Mouse (Mus musculus) forebrain, embryonic 16.5 days (tissue): ENCODE data around the gene Phxr2. TPM values are rescaled to one million over a fixed set of nuclear protein-coding genes. Genes with fewer than 3 reads are reported as not detected.
A peak's percentile ranks its signal among the peaks of the same experiment; 100 is the strongest.

Source experiments
- ATAC-seq: fragments of 200-750 bp; cut with Nextera tagmentation; 2 replicates; pipeline ENCODE4 v1.8.0; 2017; ENCODE audit warnings: mild to moderate bottlenecking, moderate library complexity
- H3K27ac ChIP-seq: fragments of 300-500 bp; sonication (generic); 2 replicates; pipeline ENCODE4 v1.5.1; 2014; ENCODE audit warnings: low read length, control low read depth
- H3K27me3 ChIP-seq: fragments of 300-500 bp; sonication (generic); replicated peaks from 2 replicates; pipeline ENCODE4 v1.6.1; 2014; ENCODE audit warnings: low read length; ENCODE audit not compliant: control insufficient read depth, insufficient read depth
- H3K36me3 ChIP-seq: fragments of 300-500 bp; sonication (generic); 2 replicates; pipeline ENCODE4 v1.6.1; 2014; ENCODE audit not compliant: control insufficient read depth, insufficient read depth
- H3K4me1 ChIP-seq: fragments of 300-500 bp; sonication (generic); replicated peaks from 2 replicates; pipeline ENCODE4 v1.6.1; 2014; ENCODE audit warnings: low read length; ENCODE audit not compliant: control insufficient read depth, insufficient read depth
- H3K4me2 ChIP-seq: fragments of 300-500 bp; sonication (generic); 2 replicates; pipeline ENCODE4 v1.6.1; 2014; ENCODE audit warnings: mild to moderate bottlenecking, low read length, control low read depth
- H3K4me3 ChIP-seq: fragments of 300-500 bp; sonication (generic); replicated peaks from 2 replicates; pipeline ENCODE4 v1.5.1; 2014; ENCODE audit warnings: mild to moderate bottlenecking, low read length, control low read depth
- H3K9ac ChIP-seq: fragments of 300-500 bp; sonication (generic); replicated peaks from 2 replicates; pipeline ENCODE4 v1.6.1; 2014; ENCODE audit warnings: low read depth, low read length, control low read depth
- H3K9me3 ChIP-seq: fragments of 300-500 bp; sonication (generic); 2 replicates; pipeline ENCODE4 v1.6.1; 2016; ENCODE audit warnings: low read length; ENCODE audit not compliant: control insufficient read depth
- WGBS: fragments of 180-500 bp; shearing (Covaris S2); extraction: QIAGEN DNeasy Blood & Tissue Kit; methylation state at CpG from one replicate; pipeline ENCODE4 v1.1.7; 2014; 5-methylcytosine and 5-hydroxymethylcytosine counted together
- polyA plus RNA-seq: library from polyadenylated mRNA; unstranded; fragments of >200 nt; fragmentation: Nextera tagmentation; extraction: Ambion mirVana; gene quantifications from 2 replicates; pipeline ENCODE4 v1.2.1, GENCODE M21; 2015

Phxr2 gene
- polyA plus RNA-seq, 1 experiment from 2014 or later, result 0.18 TPM

GRCm38 (mm10) chr10:99136337-99136736, 10.2 kb upstream of the Phxr2 start:
- Histone ChIP-seq H3K4me3 (no peak overlapping the region), H3K4me2 (no peak overlapping the region), H3K9me3 (no peaks in the 10 kb centered on the region), H3K36me3 (no peaks in the 10 kb centered on the region; the same call in 1 of the 2 replicates), H3K27me3 (no peaks in the 10 kb centered on the region), H3K9ac (no peak overlapping the region), H3K4me1 (no peaks in the 10 kb centered on the region), H3K27ac (no peak overlapping the region)
- no peak for ATAC-seq
- 61% methylated on average over 5 of the region's 5 CpGs for WGBS

DNA sequence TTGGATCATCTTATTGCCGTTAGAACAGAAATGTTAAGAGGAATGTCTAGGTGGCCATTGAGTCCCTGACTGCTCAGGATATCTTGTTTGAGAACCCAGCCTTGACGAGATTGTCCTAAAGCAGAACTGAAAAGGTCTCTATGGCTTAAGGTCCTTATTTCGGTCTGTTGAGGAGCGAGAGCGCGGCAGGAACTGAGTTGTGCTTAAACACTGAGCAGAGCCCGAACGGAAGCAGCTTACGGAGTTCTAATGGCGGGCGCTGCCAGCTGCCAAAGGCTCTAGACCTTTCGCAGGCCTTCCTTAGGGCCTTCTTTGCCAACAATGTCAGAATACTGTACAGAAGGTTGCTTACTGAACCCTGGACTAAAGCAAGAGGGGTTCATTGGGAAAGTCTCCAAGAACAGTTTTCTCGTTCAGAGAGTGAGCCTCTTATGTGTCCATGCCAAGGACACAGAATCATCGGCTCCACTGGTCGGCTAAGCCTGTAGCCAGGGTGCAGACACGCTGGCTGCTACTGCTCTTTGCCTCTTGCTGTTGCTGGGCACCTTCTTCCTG, 7.3 kb upstream of the Phxr2 start:
- WGBS, result 92% methylated on average over 16 of the region's 16 CpGs
- ATAC-seq, result no peak
- Histone ChIP-seq H3K27me3 (no peaks in the 10 kb centered on the region), H3K4me3 (no peak overlapping the region), H3K4me1 (no peaks in the 10 kb centered on the region), H3K9me3 (no peaks in the 10 kb centered on the region), H3K9ac (no peak overlapping the region), H3K4me2 (no peak overlapping the region), H3K27ac (no peak overlapping the region), H3K36me3 (no peaks in the 10 kb centered on the region; the same call in 1 of the 2 replicates)

- no peaks in the 10 kb centered on the region for H3K36me3 ChIP-seq
- H3K9ac ChIP-seq, result no peak overlapping the region
- 90% methylated on average over 11 of the region's 11 CpGs for WGBS
- H3K4me3 ChIP-seq, result no peak overlapping the region
- no peak overlapping the region for H3K27ac ChIP-seq
- no peak for ATAC-seq
- no peaks in the 10 kb centered on the region for H3K4me1 ChIP-seq
- H3K27me3 ChIP-seq, result no peaks in the 10 kb centered on the region
- H3K9me3 ChIP-seq, result no peaks in the 10 kb centered on the region
- H3K4me2 ChIP-seq, result no peak overlapping the region
These were observed 6.6 kb upstream of the Phxr2 start for GRCm38 (mm10) chr10:99132595-99133272.

- H3K4me3 ChIP-seq, result no peak overlapping the region
- ATAC-seq, result peak; percentile 84
- no peaks in the 10 kb centered on the region for H3K36me3 ChIP-seq
- 67% methylated on average over 6 of the region's 6 CpGs for WGBS
- H3K4me2 ChIP-seq, result no peak overlapping the region
- H3K4me1 ChIP-seq, result no peaks in the 10 kb centered on the region
- no peak overlapping the region for H3K9ac ChIP-seq
- H3K27me3 ChIP-seq, result no peaks in the 10 kb centered on the region
- H3K9me3 ChIP-seq, result no peaks in the 10 kb centered on the region
- H3K27ac ChIP-seq, result no peak overlapping the region
These were observed 6.1 kb upstream of the Phxr2 start for GRCm38 (mm10) chr10:99132189-99132588.

DNA sequence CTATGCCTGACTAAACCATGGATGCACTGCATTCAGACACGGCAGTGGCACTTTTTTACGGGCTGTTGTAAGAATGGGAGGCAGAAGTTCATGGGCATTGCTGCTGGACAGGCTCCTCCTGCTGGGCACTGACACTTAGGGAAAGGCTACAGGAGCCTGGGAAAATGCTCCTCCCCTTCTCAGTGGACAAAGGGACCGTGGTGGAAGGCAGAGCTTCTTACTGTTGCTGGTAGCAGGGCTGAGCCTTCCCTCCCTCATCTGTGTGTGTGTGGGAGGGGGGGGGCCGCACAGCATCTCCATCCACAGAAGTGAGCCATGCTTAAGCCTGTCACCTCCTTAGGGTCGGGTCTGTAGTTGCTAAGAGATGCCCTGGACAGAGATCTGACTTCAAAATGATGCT, 5.2 kb upstream of the Phxr2 start:
- no peaks in the 10 kb centered on the region for H3K36me3 ChIP-seq
- H3K4me3 ChIP-seq, result no peak overlapping the region
- no peak overlapping the region for H3K27ac ChIP-seq

DNA sequence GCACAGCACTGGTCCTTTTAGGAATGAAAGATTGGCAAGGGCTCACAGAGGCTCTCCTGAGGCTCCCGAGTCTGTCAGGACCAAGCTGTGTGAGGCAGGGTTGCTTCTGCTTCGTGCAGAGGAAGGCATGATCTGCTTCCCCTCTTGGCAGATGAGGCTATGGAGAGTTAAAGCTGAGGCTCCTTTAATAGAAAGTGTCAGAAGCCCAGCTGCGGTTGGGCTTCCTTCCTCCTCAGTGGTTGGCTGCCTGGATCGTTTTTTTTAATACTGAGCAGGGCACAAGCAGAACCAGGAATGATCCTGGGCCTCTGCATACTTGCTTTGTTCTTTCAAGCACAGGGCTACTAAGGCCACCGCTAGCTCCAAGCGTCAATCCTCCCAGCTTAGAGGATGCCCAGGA, 4.5 kb upstream of the Phxr2 start:
- H3K9me3 ChIP-seq, result no peaks in the 10 kb centered on the region
- WGBS, result 36% methylated on average over 6 of the region's 6 CpGs
- no peak overlapping the region for H3K9ac ChIP-seq
- H3K4me2 ChIP-seq, result no peak overlapping the region
- no peaks in the 10 kb centered on the region for H3K27me3 ChIP-seq
- H3K36me3 ChIP-seq, result no peaks in the 10 kb centered on the region
- no peak overlapping the region for H3K4me3 ChIP-seq
- ATAC-seq, result no peak
- no peak overlapping the region for H3K27ac ChIP-seq
- no peaks in the 10 kb centered on the region for H3K4me1 ChIP-seq

More for the DNA sequence above, 5.2 kb upstream of the Phxr2 start:
- H3K4me1 ChIP-seq, result no peaks in the 10 kb centered on the region
- no peak overlapping the region for H3K4me2 ChIP-seq
- ATAC-seq, result no peak
- H3K9me3 ChIP-seq, result no peaks in the 10 kb centered on the region
- H3K9ac ChIP-seq, result no peak overlapping the region
- no peaks in the 10 kb centered on the region for H3K27me3 ChIP-seq
- WGBS, result 55% methylated on average over 5 of the region's 5 CpGs

DNA sequence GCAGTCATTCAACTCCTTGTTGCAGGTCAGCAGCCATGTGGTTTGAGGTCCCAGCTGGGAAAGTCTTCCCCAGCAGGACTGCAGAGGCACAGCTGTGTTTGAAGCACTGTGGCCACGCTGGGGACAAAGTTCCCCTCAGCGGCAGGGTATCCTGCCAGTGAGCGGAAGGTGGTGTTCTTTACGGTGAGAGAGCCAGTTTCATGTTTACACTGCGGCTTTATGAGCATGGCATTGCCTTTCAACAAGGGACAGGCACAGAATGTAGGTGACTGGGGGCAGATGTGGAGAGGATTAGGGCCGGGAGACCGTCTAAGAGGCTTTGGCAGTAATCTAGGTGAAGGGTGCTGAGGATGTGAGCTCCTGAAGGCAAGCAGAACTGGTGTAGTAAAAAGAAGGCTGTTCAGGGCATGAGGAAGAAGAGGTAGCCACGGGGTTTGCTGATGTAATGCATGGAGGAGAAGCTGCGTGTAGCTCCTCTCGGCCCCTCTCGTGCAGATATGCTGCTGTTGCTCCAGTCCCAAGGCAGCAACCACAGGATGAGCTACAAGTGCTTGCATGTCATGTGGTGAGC, 1.7 kb upstream of the Phxr2 start:
- WGBS, result 89% methylated on average over 11 of the region's 11 CpGs
- Histone ChIP-seq H3K4me3 (no peak overlapping the region), H3K27ac (no peak overlapping the region), H3K4me2 (no peak overlapping the region), H3K36me3 (no peaks in the 10 kb centered on the region), H3K4me1 (no peaks in the 10 kb centered on the region), H3K9ac (no peak overlapping the region), H3K9me3 (no peaks in the 10 kb centered on the region), H3K27me3 (no peaks in the 10 kb centered on the region)
- ATAC-seq, result no peak

- Histone ChIP-seq H3K9ac (no peak overlapping the region), H3K4me2 (no peak overlapping the region), H3K36me3 (no peaks in the 10 kb centered on the region), H3K27me3 (no peaks in the 10 kb centered on the region), H3K4me1 (no peaks in the 10 kb centered on the region), H3K4me3 (no peak overlapping the region), H3K27ac (no peak overlapping the region), H3K9me3 (no peaks in the 10 kb centered on the region)
- ATAC-seq, result no peak
- WGBS, result 95% methylated on average over 14 of the region's 14 CpGs
These were observed 829 bp upstream of the Phxr2 start for GRCm38 (mm10) chr10:99126954-99127353.

DNA sequence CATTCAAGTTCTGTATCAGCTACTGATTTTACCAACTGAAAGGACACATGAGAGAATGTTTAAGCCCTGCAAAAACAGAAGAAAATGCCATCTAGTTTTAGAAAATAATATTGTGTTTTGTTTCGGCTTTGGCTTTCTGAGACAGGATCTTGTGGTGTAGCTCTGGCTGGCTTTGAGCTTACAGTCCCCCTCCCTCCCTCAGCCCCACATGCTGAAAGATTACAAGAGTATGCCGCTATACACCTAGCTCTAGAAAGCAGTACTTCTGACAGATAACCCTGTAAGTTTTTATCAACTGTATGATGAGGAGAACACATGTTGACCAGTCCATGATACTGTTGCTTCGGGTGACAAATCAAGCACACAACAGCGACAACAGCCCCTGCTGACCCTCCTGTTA, 6.7 kb downstream of the Phxr2 start:
- ATAC-seq, result no peak
- Histone ChIP-seq H3K9me3 (no peaks in the 10 kb centered on the region), H3K27me3 (no peaks in the 10 kb centered on the region), H3K4me1 (no peaks in the 10 kb centered on the region), H3K36me3 (no peaks in the 10 kb centered on the region), H3K4me3 (no peak overlapping the region), H3K27ac (no peak overlapping the region), H3K9ac (no peak overlapping the region), H3K4me2 (no peak overlapping the region)
- WGBS, result 90% methylated on average over 4 of the region's 4 CpGs
